In the genomic region with DNA sequence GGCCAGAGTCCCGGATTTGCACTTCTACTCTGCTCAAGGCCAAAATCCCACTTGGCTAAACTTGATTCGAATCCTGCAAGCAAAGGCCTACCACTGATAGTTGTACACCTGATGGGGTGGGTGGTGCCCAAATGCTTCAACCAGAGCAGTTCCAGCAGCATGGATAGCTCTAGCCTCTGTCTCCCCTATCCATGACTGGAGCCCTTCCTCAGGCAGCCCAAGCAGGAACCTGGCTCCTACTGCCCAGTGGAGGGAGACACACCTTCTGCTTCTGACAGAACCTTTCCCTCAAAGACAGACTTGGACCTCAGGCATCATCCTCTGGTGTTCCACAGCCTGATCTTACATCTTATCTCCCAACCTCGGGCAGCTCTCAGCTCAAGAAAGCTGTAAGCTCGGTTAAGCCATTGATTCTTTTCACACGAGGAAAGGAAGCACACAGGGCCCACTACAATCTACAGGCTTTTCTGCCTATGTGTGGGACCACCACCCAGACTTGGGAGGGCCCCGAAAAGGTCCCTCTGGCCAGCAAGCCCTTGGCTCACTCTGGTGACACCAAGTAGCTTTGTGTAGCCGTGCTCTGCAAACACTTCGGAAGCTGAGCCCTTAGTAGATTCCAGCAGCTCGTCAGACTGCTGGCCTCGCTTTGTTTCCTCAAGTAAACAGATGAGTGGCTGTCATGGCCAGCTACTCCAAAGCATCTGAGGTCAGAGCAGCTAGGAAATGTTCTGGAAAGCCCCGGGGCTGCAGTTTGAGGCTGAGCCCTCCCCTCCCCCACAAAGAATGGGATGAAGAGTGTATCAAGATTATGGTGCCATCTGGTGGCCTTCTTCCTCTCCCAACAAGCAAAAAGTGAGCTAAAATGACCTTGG, we compare ENCODE assay signal across 8 mouse cellular contexts. TPM values are rescaled to one million over a fixed set of nuclear protein-coding genes. Genes with fewer than 3 reads are reported as not detected.
A peak's percentile ranks its signal among the peaks of the same experiment; 100 is the strongest.
DNase-seq lines count a peak whose midpoint lies in the region; ATAC-seq lines count a peak whose summit lies in the region.

No protein-coding gene starts in this region.

- no peak for ATAC-seq in erythroid progenitor cell, adult 5-6 weeks (replicated peaks; ENCODE audit: low FRiP score, poor library complexity, severe bottlenecking)

- peak; percentile 61 for DNase-seq in adrenal gland, adult 8-10 months
- peak; percentile 90 for DNase-seq in embryo, embryonic 10.5 days (ENCODE audit: low spot score)
- peak; percentile 61 for DNase-seq in gastrocnemius, postnatal 25 days
- peak; percentile 18 for DNase-seq in induced T-regulatory cell, adult 2 months (ENCODE audit: low read depth)
- peak; percentile 69 to 79 for DNase-seq in left cerebral cortex, adult 18-20 months (ENCODE audit: low spot score in 2 of 2)
- DNase-seq in mesoderm, embryonic 11.5 days (ENCODE audit: low read depth, low spot score): peak; percentile 84
- DNase-seq in right cerebral cortex, postnatal 36 days (ENCODE audit: low spot score in 2 of 2): peak; percentile 56 to 57

RNA-seq across cellular contexts. Expression of a gene that starts 44.5 kb away (rescaled TPM):
- total RNA-seq in adrenal gland, adult 8-10 months (2022): under 1 TPM in 3 of 4 experiments, not detected in 1; 0.13 to 0.18 (median 0.17) TPM
- under 1 TPM in 1 of 2 experiments, not detected in 1; 0.16 TPM for total RNA-seq in gastrocnemius, postnatal 25 days (2021)
- under 1 TPM; 0.28 to 0.65 TPM for total RNA-seq in left cerebral cortex, adult 18-20 months (2021)
- not detected in 2 replicates for total RNA-seq in erythroid progenitor cell, adult 5-6 weeks (2015; ENCODE audit: low replicate concordance)
- total RNA-seq in erythroid progenitor cell, adult 5-6 weeks (2017; ENCODE audit: low replicate concordance): not detected in 2 replicates

Comparison
In these comparisons a context has a peak if more than half of its experiments do, and no peak if none do; other contexts are left out.
1. DNase-seq: peak in every context shown above with its lines; median percentile 90 in embryo, embryonic 10.5 days; 84 in mesoderm, embryonic 11.5 days; 74 in left cerebral cortex, adult 18-20 months; 61 in adrenal gland, adult 8-10 months; 61 in gastrocnemius, postnatal 25 days; 56 in right cerebral cortex, postnatal 36 days; 18 in induced T-regulatory cell, adult 2 months.